Mouse (Mus musculus): ENCODE data around the gene Camk2d.

Gene Camk2d

DNA sequence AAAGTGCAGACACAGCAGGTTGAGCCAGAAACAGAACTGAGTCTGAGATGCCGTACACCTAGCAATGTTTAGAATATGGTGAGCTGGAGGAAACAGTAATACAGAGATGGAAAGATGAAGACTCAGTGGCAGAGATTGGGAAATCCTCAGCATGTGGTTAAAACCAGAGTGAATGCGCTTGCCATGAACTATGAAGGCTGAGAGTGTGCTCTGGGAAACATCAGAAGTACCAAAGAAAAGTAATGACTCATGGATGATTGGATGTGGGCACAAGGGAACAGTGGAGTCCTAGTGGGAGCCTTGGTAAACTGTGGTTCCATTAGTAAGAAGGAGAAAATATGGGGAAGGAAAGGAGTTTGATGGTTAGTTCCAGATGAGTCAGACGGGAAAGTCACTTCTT is 231.8 kb downstream of the Camk2d start:
- no peak for DNase-seq

- DNase-seq = no peak
Observed at GRCm38 (mm10) chr3:126829817-126830216, 233.7 kb downstream of the Camk2d start.

- no peak for DNase-seq
Observed at GRCm38 (mm10) chr3:126831418-126832138, 235.5 kb downstream of the Camk2d start.

- no peak for DNase-seq
Observed at GRCm38 (mm10) chr3:126834641-126835167, 238.6 kb downstream of the Camk2d start.

GRCm38 (mm10) chr3:126842780-126843179 is 246.7 kb downstream of the Camk2d start:
- DNase-seq = no peak

DNA sequence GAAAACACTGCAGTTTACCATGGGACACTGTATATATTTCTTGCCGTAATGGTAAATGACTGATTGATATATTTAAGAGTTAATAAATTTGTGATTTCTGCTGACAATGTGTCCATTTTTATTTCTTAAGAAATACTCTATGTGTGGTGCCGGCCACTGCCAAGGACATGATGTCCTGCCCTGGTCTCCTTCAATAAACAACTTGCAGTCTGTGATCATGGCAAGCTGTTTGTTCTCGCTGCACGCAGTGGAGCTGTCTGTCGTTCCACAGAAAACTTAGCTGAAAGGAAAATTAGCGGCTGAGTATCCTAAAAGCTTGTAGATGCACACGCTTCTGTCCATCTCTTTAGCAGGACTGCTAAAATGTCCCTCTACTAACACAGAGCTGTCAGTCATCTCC is 248.7 kb downstream of the Camk2d start:
- DNase-seq = no peak

- no peak for DNase-seq
Observed at GRCm38 (mm10) chr3:126848081-126848480, 252.0 kb downstream of the Camk2d start.

- no peak for DNase-seq
Observed at GRCm38 (mm10) chr3:126860442-126860841, 264.3 kb downstream of the Camk2d start.

- DNase-seq = no peak
Observed at GRCm38 (mm10) chr3:126869561-126869960, 273.5 kb downstream of the Camk2d start.

DNA sequence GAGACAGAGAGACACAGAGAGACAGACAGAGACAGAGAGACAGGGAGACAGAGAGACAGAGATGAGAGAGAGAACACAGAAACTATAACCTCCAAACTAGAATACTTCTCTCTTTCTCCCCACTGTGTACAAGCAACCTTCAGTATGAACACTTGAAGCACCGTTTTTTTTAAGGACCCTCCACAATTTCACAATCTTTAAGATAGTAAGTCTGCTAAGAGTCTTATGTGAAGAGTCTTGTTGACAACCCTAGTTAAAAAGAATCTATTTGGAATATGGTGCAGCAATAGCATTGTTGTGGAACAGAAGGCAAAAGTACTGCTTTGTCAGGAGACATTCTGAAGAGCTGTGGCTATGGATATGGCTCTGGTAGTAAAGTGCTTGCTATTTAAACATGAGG is 274.6 kb downstream of the Camk2d start:
- DNase-seq = no peak

DNA sequence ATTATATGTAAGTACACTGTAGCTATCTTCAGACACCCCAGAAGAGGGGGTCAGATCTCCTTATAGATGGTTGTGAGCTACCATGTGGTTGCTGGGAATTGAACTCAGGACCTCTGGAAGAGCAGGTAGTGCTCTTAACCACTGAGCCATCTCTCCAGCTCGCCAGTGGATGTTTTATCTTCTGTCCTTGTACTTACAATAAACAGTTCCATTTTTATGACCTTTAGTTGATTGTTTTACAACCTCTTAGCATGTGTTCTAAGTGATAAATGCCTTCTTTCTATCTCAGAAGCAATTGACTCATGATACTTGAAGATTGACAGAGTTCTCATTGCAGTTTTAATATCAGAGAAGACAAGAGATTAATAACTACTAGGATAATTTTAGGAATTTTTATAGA is 282.1 kb downstream of the Camk2d start:
- no peak for DNase-seq

- DNase-seq = no peak
Observed at GRCm38 (mm10) chr3:126886090-126886489, 290.0 kb downstream of the Camk2d start.

- no peak for DNase-seq
Observed at GRCm38 (mm10) chr3:126886644-126887043, 290.5 kb downstream of the Camk2d start.
